10 mouse cellular contexts compared by ENCODE assay signal in the genomic region with DNA sequence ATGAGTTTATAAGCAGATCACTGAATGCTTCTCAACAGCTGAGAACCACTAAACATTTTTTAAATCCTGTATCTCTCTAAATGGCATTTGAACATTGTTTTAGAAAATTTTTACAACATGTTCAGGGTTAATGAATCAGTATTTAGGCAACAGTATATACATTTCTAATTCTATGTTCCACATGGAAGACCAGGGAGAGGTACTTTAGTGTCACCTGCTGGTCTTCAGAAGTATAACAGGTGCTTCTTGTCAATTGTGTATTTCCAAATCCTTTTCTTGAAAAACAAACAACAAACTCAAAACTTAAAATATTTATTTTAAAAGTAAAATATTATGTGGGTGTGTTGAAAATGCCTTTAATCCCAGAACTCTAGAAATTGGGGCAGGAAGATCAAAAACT. TPM values are rescaled to one million over a fixed set of nuclear protein-coding genes. Genes with fewer than 3 reads are reported as not detected.
A peak's percentile ranks its signal among the peaks of the same experiment; 100 is the strongest.
DNase-seq lines count a peak whose midpoint lies in the region; ATAC-seq and TF ChIP-seq lines count a peak whose summit lies in the region.
"Had no signal": no experiment of that assay in that cellular context is flagged by ENCODE, and none has a peak within 500 bp of the region (broad histone marks: within the 10 kb centered on the region; RNA-seq: fewer than 3 reads in every experiment).

No protein-coding gene starts in this region.

- H3K36me3 ChIP-seq in hindbrain, embryonic 14.5 days (replicated peaks; ENCODE audit: control insufficient read depth, insufficient read depth): no peaks in the 10 kb centered on the region
- no peaks in the 10 kb centered on the region for H3K36me3 ChIP-seq in hindbrain, embryonic 10.5 days
- H3K36me3 ChIP-seq: embryonic facial prominence, embryonic 15.5 days; liver, embryonic 13.5 days had no signal

- no peak overlapping the region for H3K4me3 ChIP-seq in hindbrain, embryonic 14.5 days (replicated peaks; ENCODE audit: low read length)
- no peak overlapping the region for H3K4me3 ChIP-seq in hindbrain, embryonic 10.5 days
- H3K4me3 ChIP-seq: embryonic facial prominence, embryonic 15.5 days; liver, embryonic 13.5 days had no signal

- no peak for ATAC-seq in hindbrain, embryonic 14.5 days (ENCODE audit: low FRiP score)

- no peaks in the 10 kb centered on the region for H3K4me1 ChIP-seq in hindbrain, embryonic 14.5 days (replicated peaks; ENCODE audit: control insufficient read depth, insufficient read depth, low read length)
- H3K4me1 ChIP-seq in hindbrain, embryonic 10.5 days (replicated peaks): no peaks in the 10 kb centered on the region
- H3K4me1 ChIP-seq: embryonic facial prominence, embryonic 15.5 days; liver, embryonic 13.5 days had no signal

- H3K9me3 ChIP-seq in hindbrain, embryonic 14.5 days (ENCODE audit: control insufficient read depth, low read length): no peaks in the 10 kb centered on the region
- no peaks in the 10 kb centered on the region for H3K9me3 ChIP-seq in hindbrain, embryonic 10.5 days
- H3K9me3 ChIP-seq: embryonic facial prominence, embryonic 15.5 days; liver, embryonic 13.5 days had no signal

- H3K27me3 ChIP-seq in hindbrain, embryonic 14.5 days (ENCODE audit: control insufficient read depth, insufficient read depth, low read length): no peaks in the 10 kb centered on the region
- H3K27me3 ChIP-seq in hindbrain, embryonic 10.5 days (ENCODE audit: insufficient read depth, poor library complexity, severe bottlenecking): no peaks in the 10 kb centered on the region
- H3K27me3 ChIP-seq: embryonic facial prominence, embryonic 15.5 days; liver, embryonic 13.5 days had no signal

- no peak overlapping the region for H3K4me2 ChIP-seq in hindbrain, embryonic 14.5 days (replicated peaks)
- H3K4me2 ChIP-seq: embryonic facial prominence, embryonic 15.5 days; liver, embryonic 13.5 days had no signal

- peak; percentile 70 for DNase-seq in hindbrain, embryonic 14.5 days (ENCODE audit: low spot score)
- DNase-seq in hindbrain, embryonic 10.5 days (ENCODE audit: low spot score): no peak
- DNase-seq in ovary, postnatal 14 days (ENCODE audit: low spot score): peak; percentile 5
- no peak for DNase-seq in ovary, postnatal 36 days (ENCODE audit: low spot score)
- DNase-seq in brain, embryonic 14.5 days (ENCODE audit: low read depth): peak; percentile 82
- peak; percentile 75 for DNase-seq in naive thymus-derived CD4-positive, alpha-beta T cell, adult 2 months (ENCODE audit: low read depth)
- DNase-seq in spleen, adult 12 weeks (ENCODE audit: low spot score): no peak
- no peak for DNase-seq in urinary bladder, adult 18-20 months (ENCODE audit: low spot score in 2 of 2)
- DNase-seq: liver, embryonic 13.5 days had no signal

- H3K27ac ChIP-seq in hindbrain, embryonic 14.5 days: no peak overlapping the region
- no peak overlapping the region for H3K27ac ChIP-seq in hindbrain, embryonic 10.5 days
- H3K27ac ChIP-seq: embryonic facial prominence, embryonic 15.5 days; liver, embryonic 13.5 days had no signal

- H3K9ac ChIP-seq in hindbrain, embryonic 14.5 days: no peak overlapping the region
- H3K9ac ChIP-seq: embryonic facial prominence, embryonic 15.5 days; liver, embryonic 13.5 days had no signal

- TF ChIP-seq CTCF in brain, embryonic 14.5 days (IDR thresholded peaks at IDR 0.05; ENCODE audit: borderline replicate concordance, extremely low read depth, insufficient read depth, insufficient read length): peak; percentile 22; the same call in 1 of the 2 replicates

- TF ChIP-seq POLR2A in brain, embryonic 14.5 days (IDR thresholded peaks at IDR 0.05; ENCODE audit: borderline replicate concordance, extremely low read depth, insufficient read depth, insufficient read length, poor library complexity, severe bottlenecking): no peak

RNA-seq across cellular contexts. Expression of gene Heatr1, which starts 8.5 kb away (rescaled TPM):
- polyA plus RNA-seq in hindbrain, embryonic 14.5 days (2014; fragmentation: Nextera tagmentation; extraction: Ambion mirVana): 17.1 and 19.4 TPM in 2 replicates
- 27.8 and 35.3 TPM in 2 replicates for polyA plus RNA-seq in hindbrain, embryonic 10.5 days (2016; fragmentation: Nextera tagmentation; extraction: Ambion mirVana)
- polyA plus RNA-seq in brain, embryonic 14.5 days (2012; rRNA removed): 32.3 and 33.2 TPM in 2 replicates

RNA-seq across cellular contexts. Expression of gene Actn2, which starts 45.7 kb away (rescaled TPM):
- polyA plus RNA-seq in hindbrain, embryonic 14.5 days (2014; fragmentation: Nextera tagmentation; extraction: Ambion mirVana): 2.0 and 3.2 TPM in 2 replicates
- polyA plus RNA-seq in hindbrain, embryonic 10.5 days (2016; fragmentation: Nextera tagmentation; extraction: Ambion mirVana): 0.93 and 1.9 TPM in 2 replicates
- polyA plus RNA-seq in brain, embryonic 14.5 days (2012; rRNA removed): 3.4 and 4.8 TPM in 2 replicates

Comparison
In these comparisons a context has a peak if more than half of its experiments do, and no peak if none do; other contexts are left out.
1. DNase-seq: peak in hindbrain, embryonic 14.5 days (single experiment), ovary, postnatal 14 days (single experiment), brain, embryonic 14.5 days (single experiment) and naive thymus-derived CD4-positive, alpha-beta T cell, adult 2 months (single experiment); none in hindbrain, embryonic 10.5 days (single experiment), ovary, postnatal 36 days (single experiment), spleen, adult 12 weeks (single experiment) and urinary bladder, adult 18-20 months (0 of 2).